In the genomic region with DNA sequence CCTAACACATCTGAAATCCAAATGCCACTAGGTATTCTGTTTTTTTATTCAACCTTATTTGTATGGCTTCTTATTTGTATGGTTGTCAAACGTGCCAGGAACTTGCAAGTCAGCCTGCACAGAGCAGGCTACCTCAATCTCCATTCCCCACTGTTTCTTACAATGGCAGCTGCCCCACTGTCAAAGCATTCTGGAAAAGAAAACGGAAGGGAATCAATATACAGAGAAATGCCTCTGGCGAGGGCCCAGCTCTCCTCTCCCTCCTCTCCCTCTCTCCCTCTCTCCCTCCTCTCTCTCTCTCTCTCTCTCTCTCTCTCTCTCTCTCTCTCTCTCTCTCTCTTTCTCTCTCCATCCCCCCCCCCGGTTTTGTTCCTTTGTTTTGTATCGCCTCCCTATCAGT, we compare ENCODE assay signal across 14 mouse cellular contexts.
A peak's percentile ranks its signal among the peaks of the same experiment; 100 is the strongest.
DNase-seq lines count a peak whose midpoint lies in the region; ATAC-seq lines count a peak whose summit lies in the region.
"Had no signal": no experiment of that assay in that cellular context is flagged by ENCODE, and none has a peak within 500 bp of the region (broad histone marks: within the 10 kb centered on the region; RNA-seq: fewer than 3 reads in every experiment).

No protein-coding gene starts in this region.

- H3K27me3 ChIP-seq in kidney, embryonic 14.5 days (ENCODE audit: control insufficient read depth, insufficient read depth, low read length), result no peaks in the 10 kb centered on the region
- H3K27me3 ChIP-seq in embryonic facial prominence, embryonic 13.5 days, result no peaks in the 10 kb centered on the region
- H3K27me3 ChIP-seq in hindbrain, embryonic 10.5 days (ENCODE audit: insufficient read depth, poor library complexity, severe bottlenecking), result no peaks in the 10 kb centered on the region
- H3K27me3 ChIP-seq in midbrain, embryonic 13.5 days, result no peaks in the 10 kb centered on the region

- ATAC-seq in kidney, embryonic 14.5 days (ENCODE audit: low FRiP score, low TSS enrichment), result no peak
- ATAC-seq in embryonic facial prominence, embryonic 13.5 days (ENCODE audit: insufficient number of reproducible peaks, insufficient read depth, low FRiP score, low TSS enrichment, low read depth), result no peak
- ATAC-seq in midbrain, embryonic 13.5 days, result no peak
- ATAC-seq: liver, postnatal 0 days had no signal

- H3K4me1 ChIP-seq in kidney, embryonic 14.5 days (ENCODE audit: control insufficient read depth, insufficient read depth, low read length), result peaks cover 41% of the 10 kb centered on the region
- H3K4me1 ChIP-seq in embryonic facial prominence, embryonic 13.5 days, result peaks cover 61% of the 10 kb centered on the region
- H3K4me1 ChIP-seq in hindbrain, embryonic 10.5 days (replicated peaks), result peaks cover 81% of the 10 kb centered on the region
- H3K4me1 ChIP-seq in midbrain, embryonic 13.5 days (replicated peaks), result peaks cover 62% of the 10 kb centered on the region

- H3K9me3 ChIP-seq in kidney, embryonic 14.5 days (ENCODE audit: control insufficient read depth, low read length), result no peaks in the 10 kb centered on the region; the same call in 1 of the 2 replicates
- H3K9me3 ChIP-seq in embryonic facial prominence, embryonic 13.5 days, result no peaks in the 10 kb centered on the region
- H3K9me3 ChIP-seq in hindbrain, embryonic 10.5 days, result peaks cover 5% of the 10 kb centered on the region
- H3K9me3 ChIP-seq in midbrain, embryonic 13.5 days, result no peaks in the 10 kb centered on the region; the same call in 1 of the 2 replicates

- H3K27ac ChIP-seq in kidney, embryonic 14.5 days (ENCODE audit: low read depth, low read length), result peak overlapping the region; percentile 65; the same call in 1 of the 2 replicates
- H3K27ac ChIP-seq in embryonic facial prominence, embryonic 13.5 days, result peak overlapping the region; percentile 33; the same call in 1 of the 2 replicates
- peak overlapping the region; percentile 85 for H3K27ac ChIP-seq in hindbrain, embryonic 10.5 days
- H3K27ac ChIP-seq in midbrain, embryonic 13.5 days, result peak overlapping the region; percentile 61

- H3K9ac ChIP-seq in kidney, embryonic 14.5 days (ENCODE audit: low read depth, low read length), result no peak overlapping the region
- H3K9ac ChIP-seq in embryonic facial prominence, embryonic 13.5 days, result no peak overlapping the region
- H3K9ac ChIP-seq in midbrain, embryonic 13.5 days (replicated peaks), result no peak overlapping the region
- H3K9ac ChIP-seq: liver, postnatal 0 days had no signal

- DNase-seq in kidney, adult 18-20 months, result no peak
- no peak for DNase-seq in hindbrain, embryonic 10.5 days (ENCODE audit: low spot score)
- no peak for DNase-seq in gastrocnemius, postnatal 4 days (ENCODE audit: low spot score in 2 of 2)
- DNase-seq in adrenal gland, postnatal 36 days, result no peak
- DNase-seq: cerebellum, adult 18-20 months; embryo, embryonic 11 days; heart, adult 11 months; heart, postnatal 4 days; kidney, postnatal 14 days; liver, postnatal 0 days had no signal

- H3K4me2 ChIP-seq in kidney, embryonic 14.5 days (replicated peaks; ENCODE audit: low read depth, low read length), result no peak overlapping the region
- H3K4me2 ChIP-seq in embryonic facial prominence, embryonic 13.5 days, result no peak overlapping the region
- no peak overlapping the region for H3K4me2 ChIP-seq in midbrain, embryonic 13.5 days (replicated peaks)

- H3K36me3 ChIP-seq in kidney, embryonic 14.5 days (ENCODE audit: control insufficient read depth, insufficient read depth, low read length), result no peaks in the 10 kb centered on the region
- no peaks in the 10 kb centered on the region for H3K36me3 ChIP-seq in embryonic facial prominence, embryonic 13.5 days
- 0 out of 2 replicates have a peak, but pooled peaks cover 4% of the 10 kb centered on the region for H3K36me3 ChIP-seq in hindbrain, embryonic 10.5 days
- H3K36me3 ChIP-seq in midbrain, embryonic 13.5 days, result no peaks in the 10 kb centered on the region

- no peak overlapping the region for H3K4me3 ChIP-seq in kidney, embryonic 14.5 days (ENCODE audit: low read length)
- H3K4me3 ChIP-seq in embryonic facial prominence, embryonic 13.5 days, result no peak overlapping the region
- no peak overlapping the region for H3K4me3 ChIP-seq in hindbrain, embryonic 10.5 days
- no peak overlapping the region for H3K4me3 ChIP-seq in midbrain, embryonic 13.5 days (replicated peaks)
- H3K4me3 ChIP-seq: megakaryocyte, embryonic 14.5 days had no signal

- WGBS in kidney, embryonic 14.5 days, result 48% methylated on average over 5 of the region's 5 CpGs
- WGBS in embryonic facial prominence, embryonic 13.5 days, result 33% methylated on average over 5 of the region's 5 CpGs
- WGBS in hindbrain, embryonic 10.5 days, result 29% methylated on average over 5 of the region's 5 CpGs
- 21% methylated on average over 5 of the region's 5 CpGs for WGBS in midbrain, embryonic 13.5 days

Comparison
In these comparisons a context has a peak if more than half of its experiments do, and no peak if none do; other contexts are left out.
1. H3K27ac ChIP-seq: peak in every context shown above with its lines; median percentile 85 in hindbrain, embryonic 10.5 days; 65 in kidney, embryonic 14.5 days; 61 in midbrain, embryonic 13.5 days; 33 in embryonic facial prominence, embryonic 13.5 days.